Mouse (Mus musculus) adrenal gland (tissue): ENCODE data around the gene Gtf2a2.

Experiments used
- intact Hi-C: fragments of 180-260 bp; cut with DNase I; formaldehyde crosslinking; loops from one replicate; pipeline ENCODE4 v1.15.1; 2025
- long read RNA-seq, 2 experiments: library from polyadenylated mRNA; unstranded; transcript quantifications; one replicate each; pipeline ENCODE4 v2.0.0; 2020; ENCODE audit warnings: borderline replicate concordance in 1 of 2; ENCODE audit not compliant: insufficient replicate concordance in 1 of 2

The Gtf2a2 gene
- long read RNA-seq, experiment 1, transcript Gtf2a2-202 (5 exons, 893 nt) = major isoform, 28 of 47 reads
- long read RNA-seq, experiment 1, partial matches to known transcripts = 1 of 47 reads
- long read RNA-seq, experiment 1, other reads (novel, unspliced or antisense) = 13 of 47 reads
- long read RNA-seq, experiment 2, transcript Gtf2a2-202 (5 exons, 893 nt) = major isoform, 34 of 48 reads
- long read RNA-seq, experiment 2, partial matches to known transcripts = 0 of 48 reads
- long read RNA-seq, experiment 2, other reads (novel, unspliced or antisense) = 9 of 48 reads

DNA sequence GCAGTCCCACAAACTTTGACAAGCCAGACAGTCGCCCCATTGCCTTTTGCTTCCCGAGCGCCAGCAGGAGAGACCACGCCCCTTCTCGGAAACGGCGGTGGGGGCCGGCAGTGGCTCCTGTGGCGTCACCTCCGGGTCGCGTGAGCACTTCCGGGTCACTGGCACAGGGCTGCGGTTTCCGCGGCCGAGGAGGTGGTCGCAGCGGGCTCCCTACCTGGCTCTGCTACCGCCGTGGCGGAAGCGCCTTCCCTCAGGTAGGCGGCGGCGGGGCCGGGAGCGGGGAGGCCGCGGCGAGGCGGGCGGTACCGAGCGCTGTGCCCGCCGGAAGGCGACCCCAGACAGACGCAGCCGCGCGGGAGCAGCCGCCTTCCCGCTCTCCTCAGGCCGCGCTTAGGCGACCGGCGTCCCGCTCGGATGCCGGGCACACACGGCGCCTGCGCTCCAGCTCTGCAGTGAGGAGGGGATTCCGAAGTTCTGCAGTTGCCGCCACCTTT, at the start of gene Gtf2a2:
TSS of gene Gtf2a2 (plus strand) at position 143 of the 494 bp plus-strand sequence.
- intact Hi-C loops = no loop called here

DNA sequence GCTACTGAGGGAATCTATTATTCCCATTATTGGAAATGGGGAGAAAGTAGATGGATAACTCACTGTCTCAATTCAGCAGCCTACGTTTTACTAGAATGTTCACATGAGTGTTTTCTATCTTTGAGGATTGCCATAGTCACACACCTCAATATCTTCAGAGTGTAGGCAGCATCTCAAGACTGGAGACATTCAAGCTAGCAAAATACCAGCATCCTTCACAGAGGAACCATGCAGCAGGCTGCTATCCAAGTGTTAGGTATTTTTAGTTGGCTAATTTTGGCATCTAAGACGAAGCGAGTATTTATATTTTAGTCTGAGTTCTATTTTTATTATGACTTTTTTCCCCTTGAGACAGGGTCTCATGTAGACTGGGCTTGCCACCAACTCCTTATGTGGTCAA, 48.0 kb upstream of the Gtf2a2 start:
- intact Hi-C loops = no loop called here

DNA sequence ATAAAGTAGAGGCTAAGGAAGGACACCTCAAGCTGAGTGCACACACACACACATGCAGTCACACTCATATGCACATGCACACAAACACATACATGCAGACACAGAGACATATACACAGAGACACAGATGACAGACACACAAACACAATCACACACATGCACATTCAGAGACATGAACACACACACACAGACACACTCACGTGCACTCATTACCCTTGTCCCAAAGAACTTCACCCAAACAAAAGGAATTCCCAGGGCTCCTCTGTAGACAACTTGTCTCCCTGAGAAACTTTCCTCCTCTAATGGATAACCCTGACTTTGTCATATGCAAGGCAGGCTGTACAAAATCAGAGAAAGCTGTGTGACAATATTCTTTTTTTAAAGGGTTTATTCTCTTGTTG, 26.8 kb upstream of the Gtf2a2 start:
- intact Hi-C loops = loop anchor here (5.0 kb wide), 3 partner anchors 38 to 478 kb away; no protein-coding TSS in a partner anchor

DNA sequence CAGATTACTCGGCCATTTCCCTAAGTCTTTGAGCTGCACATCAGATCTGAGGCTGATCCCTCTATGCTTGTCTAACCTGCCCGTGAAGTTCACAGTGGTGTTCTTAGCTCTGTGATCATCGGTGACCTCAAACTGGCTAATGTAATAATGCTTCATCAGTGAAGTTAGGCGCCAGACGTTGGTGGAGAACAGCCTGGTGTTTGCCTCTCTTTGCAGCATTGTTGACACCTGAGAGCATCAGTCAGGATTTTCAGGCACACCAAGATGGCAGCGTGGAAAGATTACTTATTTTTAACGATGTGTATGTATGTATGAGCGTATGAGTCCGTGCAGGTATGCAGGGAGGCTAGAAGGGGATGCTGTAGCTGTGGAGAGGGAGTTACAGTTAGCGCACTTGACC, 26.3 kb upstream of the Gtf2a2 start:
- intact Hi-C loops = loop anchor here (5.0 kb wide), 3 partner anchors 39 to 479 kb away; no protein-coding TSS in a partner anchor

DNA sequence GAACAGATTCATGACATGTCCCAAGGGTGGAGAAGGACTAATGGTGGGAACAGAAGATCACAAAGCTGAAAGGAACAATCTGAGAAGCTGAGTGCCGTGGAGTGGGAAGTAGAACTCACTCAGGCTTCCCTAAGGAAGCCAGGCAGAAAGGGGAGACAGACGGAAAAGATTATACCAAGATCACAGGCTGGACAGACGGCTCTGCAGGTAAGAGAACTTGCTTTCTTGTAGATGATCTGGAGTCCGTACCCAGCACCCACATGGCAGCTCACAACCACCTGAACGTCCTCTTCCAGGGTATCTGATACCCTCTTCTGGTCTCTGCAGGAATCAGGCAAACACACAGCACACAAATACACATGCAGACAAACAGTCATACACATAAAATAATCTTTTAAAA, 25.8 kb upstream of the Gtf2a2 start:
- intact Hi-C loops = loop anchor here (5.0 kb wide), 3 partner anchors 39 to 479 kb away; no protein-coding TSS in a partner anchor

DNA sequence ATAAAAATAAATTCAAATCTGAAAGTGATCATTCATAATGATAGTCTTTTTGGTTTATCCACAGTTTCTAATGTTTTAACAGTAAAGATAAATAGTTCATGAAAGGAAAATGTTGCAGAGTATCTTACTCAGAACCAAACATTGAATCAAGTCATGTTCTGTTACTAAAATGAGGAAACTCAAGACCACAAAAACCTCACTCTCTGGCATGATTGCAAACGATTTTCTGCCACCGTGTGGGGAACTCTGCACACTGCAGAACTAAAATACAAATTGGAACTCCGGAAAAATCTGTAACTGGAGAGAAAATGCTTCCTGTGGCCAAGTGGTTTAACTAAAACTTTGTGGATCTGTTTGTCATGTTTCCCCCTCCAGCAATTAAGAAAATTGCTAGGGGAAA, 24.8 kb upstream of the Gtf2a2 start:
- intact Hi-C loops = loop anchor here (5.0 kb wide), 3 partner anchors 40 to 480 kb away; no protein-coding TSS in a partner anchor

DNA sequence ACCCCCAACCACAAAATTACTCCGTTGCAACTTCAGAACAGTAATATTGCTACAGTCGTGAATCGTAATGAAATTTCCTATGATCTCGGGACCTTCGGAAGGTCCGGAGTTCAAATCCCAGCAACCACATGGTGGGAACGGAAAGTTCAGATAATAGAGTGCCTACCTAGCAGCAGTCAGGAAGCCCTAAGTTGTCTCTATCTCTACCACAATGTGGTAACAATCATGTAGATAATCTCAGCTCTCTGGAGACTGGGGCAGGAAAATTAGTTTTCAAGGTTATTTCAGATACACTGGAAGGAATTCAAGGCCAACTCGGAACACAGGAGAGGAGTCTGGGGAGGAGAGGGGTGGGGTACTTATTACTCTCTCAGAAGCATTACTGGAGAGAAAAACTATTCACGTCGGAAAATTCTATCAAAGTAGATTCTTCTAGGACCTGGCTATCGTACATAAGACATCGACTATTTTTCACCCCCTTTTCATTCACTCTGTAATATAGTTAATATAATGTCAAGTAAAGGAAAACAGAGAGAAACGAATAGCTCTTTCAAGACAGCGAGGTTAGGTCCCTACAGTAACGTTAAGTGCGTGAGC, 23.5 kb upstream of the Gtf2a2 start:
- intact Hi-C loops = loop anchor here (5.0 kb wide), 3 partner anchors 42 to 482 kb away; no protein-coding TSS in a partner anchor

DNA sequence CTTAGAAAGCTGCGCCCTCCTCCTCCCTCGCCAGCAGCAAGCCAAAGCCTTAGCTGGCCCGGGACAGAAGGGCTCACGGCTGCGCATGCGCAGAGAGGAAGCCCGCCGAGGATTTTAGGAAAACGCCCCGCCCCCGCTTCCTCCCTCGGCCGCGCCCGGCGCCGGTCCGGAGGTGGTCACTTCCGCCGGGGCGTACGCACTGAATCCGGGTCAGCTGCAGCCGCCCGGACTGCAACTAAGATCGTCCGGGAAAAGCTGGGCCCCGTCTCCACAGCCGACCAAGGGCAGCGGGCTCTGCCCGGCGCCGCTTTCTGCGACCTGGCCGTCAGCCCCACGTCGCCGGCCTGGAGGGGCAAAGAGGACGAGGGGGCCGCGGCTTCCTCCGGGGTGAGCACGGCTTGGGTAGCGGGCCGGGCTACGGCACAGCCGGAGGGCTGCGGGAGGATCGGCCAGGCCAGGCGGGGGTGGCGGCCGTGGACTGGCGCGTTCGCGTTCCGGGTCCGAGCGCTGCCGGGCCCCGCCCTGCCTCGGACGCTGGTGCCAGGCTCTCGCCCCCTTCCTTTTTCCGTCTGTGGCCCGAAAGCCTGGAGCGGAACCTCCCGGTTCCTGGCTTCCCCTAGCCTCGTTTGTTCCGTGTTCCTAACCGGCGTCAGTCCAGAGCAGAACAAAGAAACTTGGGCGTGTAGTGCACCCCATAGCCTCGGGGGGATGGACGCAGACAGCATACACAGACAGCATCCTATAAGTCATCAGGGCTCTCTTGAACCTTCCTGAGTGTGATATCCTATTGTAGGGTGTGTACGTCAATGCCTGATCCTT, 22.8 kb upstream of the Gtf2a2 start, which contains the start of gene Bnip2:
TSS of gene Bnip2 (plus strand) at position 164 of the 819 bp plus-strand sequence.
- intact Hi-C loops = loop anchor here (5.0 kb wide), 3 partner anchors 42 to 482 kb away; no protein-coding TSS in a partner anchor

DNA sequence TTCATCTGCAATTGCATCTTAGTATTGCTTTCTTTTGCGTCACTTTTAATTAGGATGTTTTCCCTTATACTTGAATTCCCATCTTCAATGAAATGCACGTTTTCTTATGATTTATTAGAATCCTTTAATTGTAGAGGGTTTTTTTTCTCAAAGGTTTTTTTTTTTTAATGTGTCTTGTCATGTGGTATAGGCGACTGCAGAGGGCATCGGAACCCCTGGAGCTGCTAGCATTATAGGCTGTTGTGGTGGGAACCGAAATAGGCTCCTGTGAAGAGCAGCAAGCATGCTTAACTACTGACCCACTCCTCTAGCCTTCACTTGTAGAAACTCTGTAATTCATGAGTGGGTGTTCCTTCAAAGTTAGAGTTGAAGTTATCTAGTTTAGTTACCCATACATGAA, 22.0 kb upstream of the Gtf2a2 start:
- intact Hi-C loops = no loop called here

DNA sequence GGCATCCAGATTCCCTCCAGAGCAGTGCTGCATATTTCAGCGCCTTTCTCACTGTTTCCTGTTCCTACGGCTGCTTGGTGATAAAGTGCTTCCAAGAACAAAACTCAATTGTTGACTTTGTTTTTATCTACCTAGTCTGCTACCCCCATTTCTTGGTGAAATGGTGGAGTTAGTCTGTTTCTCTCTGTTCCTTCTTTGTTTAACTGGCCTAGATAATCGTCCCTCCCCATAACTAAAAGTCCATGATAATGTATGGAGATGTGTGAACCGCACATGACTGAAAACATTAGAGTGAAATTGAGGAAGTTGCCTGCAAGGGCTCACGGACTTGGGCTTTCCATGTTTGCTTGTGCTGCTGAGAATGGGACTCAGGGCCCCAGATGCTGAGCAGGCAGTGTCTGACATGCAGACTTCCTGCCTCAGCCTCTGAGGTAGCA, 19.5 kb upstream of the Gtf2a2 start:
- intact Hi-C loops = no loop called here

DNA sequence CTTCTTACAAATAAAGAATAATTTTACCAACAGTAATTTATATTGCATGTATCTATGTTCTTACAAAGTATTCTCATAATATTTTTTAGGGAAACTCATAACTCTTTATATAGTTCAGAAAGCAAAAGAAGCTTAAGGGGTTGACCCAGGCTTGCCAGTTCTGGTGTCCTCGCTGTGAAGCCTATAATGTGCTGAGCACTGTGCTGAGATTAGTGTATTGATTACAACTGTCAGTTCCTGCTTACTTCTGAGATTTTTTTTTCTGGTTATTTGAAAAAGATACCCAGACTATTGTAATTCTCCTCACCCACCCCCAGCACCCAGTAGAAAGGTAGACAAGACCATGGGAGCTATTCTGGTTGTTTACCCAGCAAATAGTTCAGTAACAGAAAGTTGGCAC, 18.9 kb upstream of the Gtf2a2 start:
- intact Hi-C loops = no loop called here

DNA sequence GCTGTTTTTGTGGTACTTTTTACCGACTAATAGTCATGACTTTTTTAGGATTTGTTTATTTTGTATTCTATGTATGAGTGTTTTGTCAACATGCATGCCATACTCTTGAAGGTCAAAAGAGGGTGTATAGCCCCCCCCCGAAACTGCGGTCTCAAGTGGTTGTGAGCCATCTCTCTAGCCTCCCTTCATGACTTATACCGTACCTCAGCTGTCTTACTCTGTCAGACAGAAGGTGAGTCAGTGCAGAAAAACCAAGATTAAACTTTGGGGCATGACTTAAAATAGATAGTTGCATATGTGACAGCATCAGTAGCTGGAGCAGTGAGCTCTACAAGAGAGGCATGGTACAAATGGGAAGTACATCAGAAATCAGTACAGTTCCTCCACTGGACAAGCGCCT, 17.8 kb upstream of the Gtf2a2 start:
- intact Hi-C loops = no loop called here

DNA sequence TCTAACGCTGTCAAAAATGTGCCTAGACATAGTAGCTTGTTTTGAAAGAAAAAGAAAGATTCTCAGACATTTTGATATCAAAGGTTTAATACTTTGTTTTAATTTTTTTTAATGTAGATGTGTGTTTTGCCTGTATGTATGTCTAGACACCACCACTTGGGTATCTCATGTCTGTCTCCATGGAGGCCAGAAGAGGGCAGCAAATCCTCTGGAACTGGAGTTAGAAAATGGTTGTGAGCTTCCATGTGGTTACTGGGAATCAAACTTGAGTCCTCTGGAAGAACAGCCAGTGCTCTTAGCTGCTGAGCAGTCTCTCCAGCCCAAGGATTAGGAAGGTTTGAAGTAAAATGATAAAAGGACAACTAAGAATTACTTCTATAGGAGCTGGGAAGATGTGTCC, 13.0 kb upstream of the Gtf2a2 start:
- intact Hi-C loops = no loop called here

DNA sequence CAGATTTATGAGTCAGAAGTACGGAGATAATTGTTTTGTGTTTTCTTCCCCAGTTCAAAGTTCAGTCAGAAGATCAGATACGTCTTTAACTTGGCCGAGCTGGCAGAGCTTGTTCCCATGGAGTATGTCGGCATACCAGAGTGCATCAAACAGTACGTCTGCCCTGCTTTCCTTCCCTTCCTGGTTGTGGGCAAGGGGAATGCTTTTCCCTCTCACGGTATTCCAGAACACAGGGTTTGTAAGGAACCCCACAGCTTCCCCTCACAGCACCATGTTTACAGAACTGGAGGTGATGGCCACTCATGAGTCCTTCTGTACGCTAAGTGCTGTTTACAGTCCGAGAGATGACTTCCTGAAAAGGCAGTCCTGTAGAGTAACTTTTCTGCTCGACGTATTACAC, 8.8 kb upstream of the Gtf2a2 start:
- intact Hi-C loops = no loop called here

DNA sequence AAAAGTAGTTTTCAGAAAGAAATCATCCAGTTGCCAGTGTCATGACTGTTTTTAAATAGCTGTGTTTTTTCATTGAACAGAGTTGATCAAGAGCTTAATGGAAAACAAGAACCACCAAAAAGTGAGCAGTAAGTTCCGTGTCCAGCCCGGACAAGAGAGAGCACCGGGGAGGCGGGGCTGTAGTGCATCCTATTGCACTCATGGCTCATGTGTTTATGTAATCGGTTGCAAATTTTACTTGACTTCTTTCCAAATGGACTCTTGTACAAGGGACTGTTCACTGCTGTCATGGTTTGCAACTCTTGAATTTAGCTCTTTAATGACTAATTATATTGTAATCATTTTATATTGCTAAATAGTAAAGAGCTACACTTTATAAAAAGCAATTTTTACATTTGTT, 5.4 kb upstream of the Gtf2a2 start:
- intact Hi-C loops = no loop called here

DNA sequence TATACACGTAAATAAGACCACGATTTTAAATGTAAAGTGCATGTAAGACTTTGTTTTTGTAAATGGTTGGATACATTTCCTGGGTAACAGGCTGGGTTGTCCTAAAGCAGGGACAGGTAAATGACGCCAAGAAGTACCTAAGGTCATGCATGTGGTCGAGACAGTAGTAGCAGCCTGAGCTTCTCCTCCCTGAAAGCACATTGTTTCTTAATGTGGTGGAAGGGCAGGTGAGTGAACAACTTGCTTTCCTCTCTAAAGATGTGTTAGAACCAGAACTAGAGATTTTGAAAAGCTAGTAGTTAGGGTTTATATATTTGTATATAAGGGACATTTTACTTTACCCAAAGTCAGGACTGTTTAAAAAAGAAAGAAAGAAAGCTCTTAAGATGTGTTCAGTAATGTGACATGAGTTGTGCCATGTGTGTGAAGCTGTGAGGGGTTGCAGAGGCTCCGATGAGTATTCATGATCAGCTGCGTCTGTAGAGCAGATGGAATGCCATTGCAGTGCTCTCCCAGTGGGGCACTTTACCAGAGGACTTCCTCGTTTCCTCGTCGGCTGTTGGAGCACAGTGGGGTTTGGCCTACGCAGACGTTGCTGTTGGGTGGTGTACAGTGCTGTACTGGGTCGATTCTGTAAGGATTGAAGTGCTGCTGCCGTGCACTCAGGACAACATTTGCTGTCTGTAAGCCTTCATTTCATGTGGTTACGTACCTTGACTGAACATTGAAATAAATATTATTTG, 4.7 kb upstream of the Gtf2a2 start:
- intact Hi-C loops = no loop called here

DNA sequence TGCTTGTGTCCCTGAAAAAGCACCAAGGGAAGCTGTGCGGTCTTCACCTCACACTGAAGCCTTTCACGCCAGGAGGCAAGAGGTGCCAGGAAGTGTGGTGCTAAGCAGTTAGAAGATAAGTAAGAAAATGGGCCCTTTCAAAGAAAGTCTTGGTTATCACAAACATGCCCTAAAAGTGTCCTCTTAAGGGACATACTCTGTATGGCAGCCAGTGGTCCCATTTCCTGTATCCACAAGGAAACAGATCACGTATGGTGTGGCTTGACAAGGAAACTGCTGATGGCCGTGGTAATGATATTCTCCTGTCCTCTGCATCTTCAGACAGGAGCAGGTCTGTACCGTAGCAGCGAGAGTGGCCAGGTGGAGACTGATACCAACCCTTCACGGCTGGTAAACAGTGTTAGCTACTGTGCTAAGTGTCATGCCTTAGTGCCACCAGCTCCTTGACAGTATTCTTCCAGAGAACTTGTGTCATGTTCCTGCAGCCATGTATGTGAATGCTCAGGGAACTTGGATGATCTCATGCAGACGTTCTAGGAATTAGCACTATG, 2.5 kb upstream of the Gtf2a2 start:
- intact Hi-C loops = no loop called here

DNA sequence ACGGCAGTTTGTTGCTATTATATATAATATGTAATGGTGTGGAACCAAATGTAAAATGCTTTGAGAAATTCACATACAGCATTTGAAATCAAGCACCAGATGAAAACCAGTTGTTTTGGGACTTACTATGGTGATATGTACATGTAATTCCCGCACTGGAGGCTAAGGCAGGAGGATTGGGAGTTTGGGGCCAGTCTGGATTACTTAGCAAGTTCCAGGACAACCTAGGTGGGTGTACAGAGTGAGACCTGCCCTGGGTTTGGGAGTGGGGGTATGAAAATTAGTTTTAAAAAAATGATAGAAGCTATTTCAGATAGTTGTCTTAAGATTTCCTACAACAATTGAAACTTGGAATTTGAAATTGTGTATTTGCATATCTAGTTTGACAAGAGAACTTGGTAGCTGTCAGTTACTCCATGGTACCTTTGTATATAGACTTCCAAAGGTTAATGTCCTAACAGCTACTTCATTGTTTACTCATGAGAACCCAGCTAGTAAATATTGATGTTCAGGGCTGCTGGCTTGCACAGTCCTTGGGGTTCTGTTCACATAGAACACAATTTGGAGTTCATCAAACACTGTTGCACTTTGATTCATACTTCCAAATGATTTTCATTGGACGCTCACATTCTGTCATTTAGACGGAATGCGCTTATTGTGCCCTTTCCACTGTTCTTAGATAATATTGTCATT, 1.4 kb upstream of the Gtf2a2 start:
- intact Hi-C loops = no loop called here

DNA sequence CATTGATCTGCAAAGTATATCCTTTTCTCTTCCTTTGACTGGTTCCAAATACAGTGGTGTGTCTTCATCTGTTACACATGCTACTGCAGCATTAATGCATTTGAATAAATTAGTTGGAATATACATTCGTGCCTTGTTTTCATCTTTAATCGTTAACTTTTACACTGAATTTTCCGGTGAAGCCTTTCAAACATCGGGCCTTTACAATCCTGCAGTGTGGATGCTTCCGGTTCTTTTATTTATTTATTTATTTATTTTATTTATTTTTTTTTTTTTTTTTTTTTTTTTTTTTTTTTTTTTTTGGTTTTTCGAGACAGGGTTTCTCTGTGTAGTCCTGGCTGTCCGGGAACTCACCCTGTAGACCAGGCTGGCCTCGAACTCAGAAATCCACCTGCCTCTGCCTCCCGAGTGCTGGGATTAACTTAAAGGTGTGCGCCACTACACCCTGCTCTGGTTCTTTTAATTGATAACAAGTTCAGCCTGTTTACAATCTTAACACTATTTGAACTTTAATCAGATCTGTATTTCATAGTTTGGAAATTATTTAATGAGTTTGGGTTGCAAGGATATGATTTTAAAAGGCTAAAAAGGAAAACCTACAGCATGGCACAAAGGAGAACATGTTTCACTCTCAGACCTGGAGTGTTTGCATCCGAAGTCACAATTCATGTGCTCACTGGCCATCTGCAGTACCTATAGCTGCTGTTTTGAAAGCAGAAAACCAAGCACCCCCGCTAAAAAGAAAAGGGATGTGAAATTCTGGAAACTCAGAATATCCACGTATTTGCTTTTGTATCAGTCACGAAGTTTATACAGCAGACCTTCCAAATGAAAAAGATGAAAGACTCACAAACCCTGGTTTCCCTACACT, 578 bp upstream of the Gtf2a2 start:
- intact Hi-C loops = no loop called here
